Mouse (Mus musculus): ENCODE data around the gene 1700020A23Rik.

Gene 1700020A23Rik

DNA sequence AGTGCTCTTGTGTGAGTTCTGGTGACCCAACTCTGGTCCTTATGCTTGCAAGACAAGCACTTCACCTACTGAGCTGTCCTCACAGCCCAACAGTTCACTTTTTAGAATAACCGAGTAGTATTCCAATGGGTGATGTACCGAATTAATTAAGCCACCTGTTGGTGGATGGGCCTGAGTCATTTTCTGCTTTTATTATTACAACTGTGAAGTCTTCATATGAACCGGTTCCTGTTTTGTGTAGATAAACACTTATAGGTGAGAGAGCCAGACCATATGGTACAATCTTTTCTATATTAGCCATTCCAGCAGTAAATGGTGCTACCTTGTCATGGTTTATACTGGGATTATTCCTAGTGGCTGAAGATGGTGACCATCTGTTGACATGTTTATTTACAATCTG, 7.7 kb downstream of the 1700020A23Rik start:
- DNase-seq: no peak

GRCm38 (mm10) chr2:130414094-130414856, 9.2 kb downstream of the 1700020A23Rik start:
- DNase-seq: peak; percentile 24

- no peak for DNase-seq
These were observed 16.9 kb downstream of the 1700020A23Rik start for GRCm38 (mm10) chr2:130421781-130422620.

GRCm38 (mm10) chr2:130423397-130424125, 18.5 kb downstream of the 1700020A23Rik start:
- peak; percentile 74 for DNase-seq

DNA sequence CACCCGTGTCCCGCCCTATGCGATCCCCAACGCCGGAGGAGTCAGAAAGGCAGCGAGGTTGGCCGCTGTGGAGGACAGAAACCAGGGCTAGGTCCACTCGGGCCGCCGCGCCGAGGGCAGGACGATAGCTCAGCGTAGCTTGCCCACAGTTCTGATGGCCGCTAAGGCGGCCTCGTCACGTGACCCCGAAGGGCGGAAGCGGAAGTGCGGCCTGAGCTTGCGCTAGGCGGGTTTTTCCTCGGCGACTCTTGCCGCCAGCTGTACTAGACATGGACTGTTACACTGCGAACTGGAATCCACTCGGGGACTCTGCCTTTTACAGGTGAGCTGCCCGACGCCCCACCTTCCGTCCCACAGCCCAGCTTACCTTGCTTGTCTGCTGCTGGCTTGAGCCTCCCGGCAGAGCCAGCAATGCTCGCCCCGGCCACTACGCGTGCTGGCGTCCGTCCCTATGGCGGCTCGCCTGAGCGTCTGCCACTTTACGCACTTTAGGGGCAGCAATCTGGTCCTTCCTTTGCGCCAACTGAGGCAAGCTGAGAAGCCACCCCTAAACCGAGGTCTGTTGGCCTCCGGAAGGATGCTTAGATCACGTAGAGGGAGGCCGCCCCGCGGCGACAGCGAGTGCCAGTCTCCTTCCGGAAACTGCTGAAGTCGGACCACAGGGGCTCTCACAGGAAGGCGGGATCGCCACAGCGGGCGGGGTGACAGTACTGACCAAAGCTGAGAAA, 19.2 kb downstream of the 1700020A23Rik start, which contains the start of the genes Vps16 and Pced1a:
Gene Vps16, plus strand, starts transcription at position 214 of the 728 bp plus-strand sequence.
Gene Pced1a, minus strand, starts transcription at position 576 of the 728 bp plus-strand sequence.
- peak; percentile 94 for DNase-seq

DNA sequence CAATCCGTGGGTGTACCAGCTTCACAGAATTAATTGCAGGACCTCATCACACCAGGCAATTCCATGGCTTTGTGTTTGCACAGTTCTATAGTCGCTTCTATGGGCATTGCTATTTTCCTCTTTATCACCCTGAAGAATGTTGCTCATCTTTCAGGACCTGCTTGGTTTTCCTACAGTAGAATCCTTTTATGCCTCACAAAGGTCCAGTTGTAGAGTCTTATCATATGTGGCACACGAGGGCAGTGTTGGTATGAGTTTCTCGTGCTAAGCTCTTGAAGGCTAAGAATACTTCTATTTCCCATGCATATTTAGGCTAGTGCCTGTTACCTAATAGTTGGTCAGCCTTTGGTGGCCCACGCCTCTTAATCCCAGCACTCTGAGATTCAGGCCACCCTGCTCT, 20.1 kb downstream of the 1700020A23Rik start:
- DNase-seq: peak; percentile 29

- no peak for DNase-seq
These were observed 24.8 kb downstream of the 1700020A23Rik start for GRCm38 (mm10) chr2:130429851-130430250.

DNA sequence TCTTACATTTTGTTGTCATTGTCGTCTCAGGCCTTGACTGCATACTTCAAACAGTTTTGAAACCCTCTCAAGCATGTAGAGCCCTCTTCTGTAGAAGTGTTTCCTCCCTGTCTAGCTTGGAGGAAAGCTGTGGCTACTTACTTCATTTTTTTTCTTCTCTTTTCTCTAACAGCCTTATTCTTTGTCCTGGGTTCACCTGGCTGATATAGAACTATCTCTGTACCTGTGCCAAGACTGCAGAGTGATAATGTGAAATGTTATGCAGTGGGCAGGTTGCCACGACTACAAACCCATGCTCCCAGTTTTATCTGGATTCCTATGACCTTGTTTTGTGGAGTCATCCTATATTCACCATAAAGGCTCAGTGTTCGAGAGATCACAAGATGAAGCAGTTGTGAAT, 25.4 kb downstream of the 1700020A23Rik start:
- peak; percentile 42 for DNase-seq

GRCm38 (mm10) chr2:130432157-130432556, 27.1 kb downstream of the 1700020A23Rik start:
- no peak for DNase-seq

DNA sequence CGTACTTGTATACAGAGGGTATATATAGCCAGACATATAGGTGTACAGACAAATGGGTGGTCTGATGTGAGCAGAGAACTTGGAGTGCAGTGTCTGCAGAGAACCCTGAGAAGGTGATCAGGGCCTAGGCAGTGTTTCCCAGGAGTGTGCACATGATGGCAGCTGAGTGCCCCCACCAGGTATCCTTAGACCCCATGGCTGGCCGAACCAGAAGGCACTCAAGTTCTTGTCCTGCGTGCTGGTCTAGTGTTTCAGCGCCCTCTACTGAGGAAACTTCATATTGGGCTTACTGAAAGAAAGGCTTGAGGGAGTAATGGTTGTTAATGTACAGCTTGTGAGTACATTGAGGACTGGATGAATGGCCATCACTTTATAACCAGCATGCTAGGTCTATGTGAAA, 28.1 kb downstream of the 1700020A23Rik start:
- peak; percentile 87 for DNase-seq

GRCm38 (mm10) chr2:130436769-130437168, 31.7 kb downstream of the 1700020A23Rik start:
- DNase-seq: no peak

DNA sequence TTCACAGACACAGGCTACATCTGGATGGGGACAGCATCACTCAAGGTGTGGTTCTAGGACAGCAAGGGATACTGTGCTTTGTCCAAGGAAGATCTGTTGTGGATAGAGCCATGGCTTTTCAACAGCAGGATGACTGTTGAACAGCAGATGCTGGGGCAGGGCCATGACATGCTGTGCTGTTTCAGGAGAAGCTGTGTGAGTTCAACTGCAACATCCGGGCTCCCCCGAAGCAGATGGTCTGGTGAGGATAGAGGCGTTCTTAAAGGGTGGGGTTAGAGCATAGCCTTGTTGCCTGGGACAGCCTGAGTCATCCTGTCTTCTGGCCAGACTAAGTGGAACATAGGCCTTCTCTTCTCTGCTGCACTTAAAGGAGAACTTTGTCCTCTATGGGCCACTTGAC, 33.8 kb downstream of the 1700020A23Rik start:
- no peak for DNase-seq

- DNase-seq: no peak
These were observed 34.9 kb downstream of the 1700020A23Rik start for GRCm38 (mm10) chr2:130439840-130440480.

- no peak for DNase-seq
These were observed 37.1 kb downstream of the 1700020A23Rik start for GRCm38 (mm10) chr2:130442162-130442561.

DNA sequence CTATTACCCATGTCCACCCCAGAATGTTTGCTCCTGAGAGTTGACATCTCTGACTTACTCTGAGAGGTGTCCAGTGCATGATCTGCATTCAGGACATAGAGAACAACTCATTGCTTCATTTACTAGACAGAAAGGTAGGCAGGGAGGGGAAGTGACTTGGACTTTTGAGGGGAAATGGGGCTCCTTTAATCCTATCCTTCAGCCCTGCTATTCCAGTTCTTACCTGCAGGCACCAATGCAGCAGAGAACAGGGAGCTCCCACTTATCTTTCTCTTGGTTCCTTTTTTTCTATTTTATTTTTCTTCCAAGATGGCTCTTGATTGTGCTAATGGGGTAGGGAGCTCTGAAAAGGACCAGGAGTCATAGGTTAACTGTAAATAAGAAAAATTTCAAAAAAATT, 43.4 kb downstream of the 1700020A23Rik start:
- no peak for DNase-seq

- no peak for DNase-seq
These were observed 44.1 kb downstream of the 1700020A23Rik start for GRCm38 (mm10) chr2:130449021-130449793.

DNA sequence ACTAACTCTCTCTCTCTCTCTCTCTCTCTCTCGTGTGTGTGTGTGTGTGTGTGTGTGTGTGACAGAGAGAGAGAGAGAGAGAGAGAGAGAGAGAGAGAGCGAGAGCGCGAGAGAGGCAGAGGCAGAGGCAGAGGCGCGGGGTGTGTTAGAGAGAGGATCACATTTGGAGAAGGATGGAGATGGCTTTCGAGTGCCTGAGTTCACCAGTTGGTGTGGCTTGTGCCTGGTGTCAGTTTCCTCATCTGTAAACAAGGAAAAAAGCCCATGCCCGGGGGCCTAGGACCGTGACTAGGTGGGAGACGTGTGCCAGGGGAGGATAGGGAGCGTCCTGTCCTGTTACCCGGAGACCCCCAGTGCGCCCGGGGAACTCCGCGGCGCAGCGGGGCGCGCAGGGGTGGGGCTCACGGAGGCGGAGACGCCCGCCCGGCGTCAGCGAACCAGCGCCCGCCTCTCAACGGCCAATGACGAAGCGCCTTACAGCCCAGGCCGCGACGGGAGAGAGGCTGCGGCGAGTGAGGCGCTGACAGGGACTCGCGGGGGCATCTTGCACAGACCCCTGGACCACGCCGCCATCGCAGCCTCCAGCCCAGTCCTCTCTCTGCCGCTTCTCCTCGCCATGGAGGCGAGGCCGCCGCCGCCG, 44.9 kb downstream of the 1700020A23Rik start, which contains the start of gene Ptpra:
Gene Ptpra, plus strand, starts transcription at position 485 of the 640 bp plus-strand sequence.
- DNase-seq: peak; percentile 91

DNA sequence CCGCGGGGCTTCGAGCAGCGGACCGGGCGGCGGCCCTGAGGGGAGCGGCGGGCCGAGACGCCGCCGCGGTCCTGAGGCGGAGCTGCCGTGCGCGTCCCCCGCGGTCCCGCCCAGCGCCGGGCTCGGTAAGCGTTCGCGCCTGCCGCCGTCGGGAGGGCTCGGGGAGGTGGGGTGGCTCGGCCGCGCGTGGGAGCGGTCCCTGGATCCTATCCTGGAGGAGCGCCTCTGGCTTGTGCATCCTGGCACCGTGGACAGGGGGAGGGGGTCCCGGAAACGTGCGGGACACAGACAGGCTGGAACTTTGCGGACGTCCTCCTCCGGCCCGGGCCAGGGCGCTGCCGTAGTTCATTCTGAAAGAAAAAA, 45.4 kb downstream of the 1700020A23Rik start:
- peak; percentile 69 for DNase-seq

- DNase-seq: no peak
These were observed 46.1 kb downstream of the 1700020A23Rik start for GRCm38 (mm10) chr2:130451086-130451726.

DNA sequence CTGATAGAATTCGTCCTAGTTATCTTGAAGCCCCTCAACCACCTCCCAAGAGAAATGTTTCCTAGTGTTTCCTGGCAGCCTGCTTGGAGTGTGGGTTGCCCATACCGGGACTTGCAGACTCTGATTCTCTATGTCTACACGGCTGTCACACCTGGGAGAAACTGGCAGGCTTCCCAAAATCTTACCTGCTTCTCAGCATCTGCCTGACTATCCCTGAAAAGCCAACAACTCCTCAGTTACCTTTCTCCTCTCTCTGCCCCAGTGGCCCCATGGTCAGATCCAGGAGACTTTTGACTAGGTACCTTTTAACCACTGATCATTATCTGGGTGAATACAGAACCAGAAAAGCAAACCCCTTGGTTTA, 46.6 kb downstream of the 1700020A23Rik start:
- DNase-seq: no peak
